Mouse (Mus musculus) liver, embryonic 15.5 days (tissue): ENCODE results near the gene Vapa. TPM values are rescaled to one million over a fixed set of nuclear protein-coding genes. Genes with fewer than 3 reads are reported as not detected.
A peak's percentile ranks its signal among the peaks of the same experiment; 100 is the strongest.

Source experiments
- ATAC-seq: fragments of 200-750 bp; cut with Nextera tagmentation; 2 replicates; pipeline ENCODE4 v1.8.0; 2017; ENCODE audit warnings: moderate number of reproducible peaks, mild to moderate bottlenecking, moderate library complexity; ENCODE audit not compliant: insufficient read depth
- H3K27ac ChIP-seq: fragments of 300-500 bp; sonication (generic); replicated peaks from 2 replicates; pipeline ENCODE4 v1.5.1; 2015; ENCODE audit warnings: mild to moderate bottlenecking, inconsistent platforms
- H3K27me3 ChIP-seq: fragments of 300-500 bp; sonication (generic); 2 replicates; pipeline ENCODE4 v1.6.1; 2015; ENCODE audit warnings: mild to moderate bottlenecking, inconsistent platforms
- H3K36me3 ChIP-seq: fragments of 300-500 bp; sonication (generic); replicated peaks from 2 replicates; pipeline ENCODE4 v1.6.1; 2015; ENCODE audit warnings: moderate library complexity, mild to moderate bottlenecking, inconsistent platforms
- H3K4me1 ChIP-seq: fragments of 300-500 bp; sonication (generic); replicated peaks from 2 replicates; pipeline ENCODE4 v1.6.1; 2015; ENCODE audit warnings: inconsistent platforms
- H3K4me2 ChIP-seq: fragments of 300-500 bp; sonication (generic); 2 replicates; pipeline ENCODE4 v1.6.1; 2015; ENCODE audit warnings: moderate library complexity, mild to moderate bottlenecking, inconsistent platforms
- H3K4me3 ChIP-seq: fragments of 300-500 bp; sonication (generic); replicated peaks from 2 replicates; pipeline ENCODE4 v1.5.1; 2015; ENCODE audit warnings: mild to moderate bottlenecking, inconsistent platforms
- H3K9ac ChIP-seq: fragments of 300-500 bp; sonication (generic); 2 replicates; pipeline ENCODE4 v1.6.1; 2015; ENCODE audit warnings: moderate library complexity, mild to moderate bottlenecking, inconsistent platforms
- H3K9me3 ChIP-seq: fragments of 300-500 bp; sonication (generic); replicated peaks from 2 replicates; pipeline ENCODE4 v1.6.1; 2016; ENCODE audit warnings: inconsistent platforms
- WGBS: fragments of 180-500 bp; shearing (Covaris S2); methylation state at CpG from one replicate; pipeline ENCODE4 v1.1.7; 2015; ENCODE audit warnings: mixed read lengths; ENCODE audit not compliant: insufficient replicate concordance; 5-methylcytosine and 5-hydroxymethylcytosine counted together
- polyA plus RNA-seq: library from polyadenylated mRNA; unstranded; fragments of >200 nt; fragmentation: Nextera tagmentation; extraction: Ambion mirVana; gene quantifications from 2 replicates; pipeline ENCODE4 v1.2.1, GENCODE M21; 2015

Vapa gene
- 57.9 and 63.9 TPM in 2 replicates for polyA plus RNA-seq

- Histone ChIP-seq H3K9ac (peak within 1 kb of the TSS; percentile 98), H3K27me3 (0 out of 2 replicates have a peak, but pooled peaks cover 3% of the 10 kb centered on the region)
Measured at GRCm38 (mm10) chr17:65613463-65614412, at the start of gene Vapa. Vapa (minus strand) TSS chr17:65613555.

GRCm38 (mm10) chr17:65662662-65663061, 49.3 kb upstream of the Vapa start:
- ATAC-seq: no peak
- Histone ChIP-seq H3K4me1 (peaks cover 31% of the 10 kb centered on the region), H3K27ac (peak overlapping the region; percentile 81; the same call in 1 of the 2 replicates), H3K27me3 (no peaks in the 10 kb centered on the region), H3K9ac (no peak overlapping the region), H3K4me2 (no peak overlapping the region), H3K36me3 (no peaks in the 10 kb centered on the region), H3K4me3 (no peak overlapping the region), H3K9me3 (no peaks in the 10 kb centered on the region)
- WGBS: 73% methylated on average over 3 of the region's 3 CpGs

More at GRCm38 (mm10) chr17:65613463-65614412, at the start of gene Vapa:
- Histone ChIP-seq H3K27ac (peak within 1 kb of the TSS; percentile 98), H3K4me2 (peak within 1 kb of the TSS; percentile 82), H3K9me3 (no peaks in the 10 kb centered on the region), H3K36me3 (peaks cover 11% of the 10 kb centered on the region; the same call in 1 of the 2 replicates), H3K4me1 (peaks cover 37% of the 10 kb centered on the region), H3K4me3 (peak within 1 kb of the TSS; percentile 97)
- peak; percentile 86 for ATAC-seq
- under 1% methylated on average over 85 of the region's 85 CpGs for WGBS

- ATAC-seq: no peak
- H3K9me3 ChIP-seq: no peaks in the 10 kb centered on the region
- no peak overlapping the region for H3K4me2 ChIP-seq
- no peak overlapping the region for H3K9ac ChIP-seq
- H3K27me3 ChIP-seq: no peaks in the 10 kb centered on the region
- H3K36me3 ChIP-seq: no peaks in the 10 kb centered on the region
- H3K4me1 ChIP-seq: peaks cover 26% of the 10 kb centered on the region
- H3K4me3 ChIP-seq: no peak overlapping the region
- H3K27ac ChIP-seq: no peak overlapping the region
- 48% methylated on average over 2 of the region's 2 CpGs for WGBS
Measured at GRCm38 (mm10) chr17:65658416-65658815, 45.1 kb upstream of the Vapa start.

GRCm38 (mm10) chr17:65657958-65658357, 44.6 kb upstream of the Vapa start:
- H3K9me3 ChIP-seq: no peaks in the 10 kb centered on the region
- no peak overlapping the region for H3K9ac ChIP-seq
- no peak overlapping the region for H3K4me3 ChIP-seq
- peaks cover 22% of the 10 kb centered on the region for H3K4me1 ChIP-seq
- no peaks in the 10 kb centered on the region for H3K27me3 ChIP-seq
- no peak overlapping the region for H3K4me2 ChIP-seq
- no peak overlapping the region for H3K27ac ChIP-seq
- no peaks in the 10 kb centered on the region for H3K36me3 ChIP-seq
- WGBS: 75% methylated on average over 9 of the region's 9 CpGs
- no peak for ATAC-seq

GRCm38 (mm10) chr17:65656731-65657130, 43.4 kb upstream of the Vapa start:
- Histone ChIP-seq H3K27ac (peak overlapping the region; percentile 41), H3K4me3 (no peak overlapping the region), H3K4me2 (no peak overlapping the region), H3K9me3 (no peaks in the 10 kb centered on the region), H3K4me1 (peaks cover 18% of the 10 kb centered on the region), H3K9ac (no peak overlapping the region), H3K27me3 (no peaks in the 10 kb centered on the region), H3K36me3 (no peaks in the 10 kb centered on the region)
- ATAC-seq: peak; percentile 34; the same call in 1 of the 2 replicates
- 52% methylated on average over 6 of the region's 6 CpGs for WGBS

GRCm38 (mm10) chr17:65656076-65656475, 42.7 kb upstream of the Vapa start:
- Histone ChIP-seq H3K9me3 (no peaks in the 10 kb centered on the region), H3K9ac (no peak overlapping the region), H3K36me3 (no peaks in the 10 kb centered on the region), H3K4me1 (peaks cover 18% of the 10 kb centered on the region), H3K4me3 (no peak overlapping the region), H3K27me3 (no peaks in the 10 kb centered on the region), H3K4me2 (no peak overlapping the region), H3K27ac (peak overlapping the region; percentile 48; the same call in 1 of the 2 replicates)
- peak; percentile 65 for ATAC-seq
- 51% methylated on average over 8 of the region's 8 CpGs for WGBS

- no peak overlapping the region for H3K4me2 ChIP-seq
- no peak overlapping the region for H3K4me3 ChIP-seq
- no peaks in the 10 kb centered on the region for H3K27me3 ChIP-seq
- no peaks in the 10 kb centered on the region for H3K36me3 ChIP-seq
- no peak overlapping the region for H3K9ac ChIP-seq
- ATAC-seq: no peak
- H3K27ac ChIP-seq: peak overlapping the region; percentile 48; the same call in 1 of the 2 replicates
- H3K4me1 ChIP-seq: peaks cover 18% of the 10 kb centered on the region
- no peaks in the 10 kb centered on the region for H3K9me3 ChIP-seq
- 57% methylated on average over 4 of the region's 4 CpGs for WGBS
Measured at GRCm38 (mm10) chr17:65655608-65656007, 42.3 kb upstream of the Vapa start.

- Histone ChIP-seq H3K4me2 (no peak overlapping the region), H3K4me1 (peaks cover 3% of the 10 kb centered on the region), H3K27me3 (no peaks in the 10 kb centered on the region), H3K9me3 (no peaks in the 10 kb centered on the region), H3K27ac (no peak overlapping the region), H3K9ac (no peak overlapping the region), H3K36me3 (no peaks in the 10 kb centered on the region), H3K4me3 (no peak overlapping the region)
- ATAC-seq: no peak
- 53% methylated on average over 6 of the region's 6 CpGs for WGBS
Measured at GRCm38 (mm10) chr17:65650598-65650997, 37.2 kb upstream of the Vapa start.

GRCm38 (mm10) chr17:65649175-65649493, 35.8 kb upstream of the Vapa start:
- no peaks in the 10 kb centered on the region for H3K9me3 ChIP-seq
- WGBS: 58% methylated on average over 2 of the region's 2 CpGs

GRCm38 (mm10) chr17:65648371-65649174, 35.2 kb upstream of the Vapa start:
- H3K27me3 ChIP-seq: no peaks in the 10 kb centered on the region
- ATAC-seq: no peak
- no peaks in the 10 kb centered on the region for H3K4me1 ChIP-seq
- H3K9ac ChIP-seq: no peak overlapping the region
- WGBS: 59% methylated on average over 9 of the region's 9 CpGs
- H3K9me3 ChIP-seq: no peaks in the 10 kb centered on the region
- no peaks in the 10 kb centered on the region for H3K36me3 ChIP-seq
- H3K4me2 ChIP-seq: no peak overlapping the region
- no peak overlapping the region for H3K27ac ChIP-seq
- no peak overlapping the region for H3K4me3 ChIP-seq

More at GRCm38 (mm10) chr17:65649175-65649493, 35.8 kb upstream of the Vapa start:
- Histone ChIP-seq H3K4me1 (no peaks in the 10 kb centered on the region), H3K4me3 (no peak overlapping the region), H3K36me3 (no peaks in the 10 kb centered on the region), H3K27ac (no peak overlapping the region), H3K4me2 (no peak overlapping the region), H3K27me3 (no peaks in the 10 kb centered on the region), H3K9ac (no peak overlapping the region)
- no peak for ATAC-seq

- Histone ChIP-seq H3K9ac (no peak overlapping the region), H3K4me1 (no peaks in the 10 kb centered on the region; the same call in 1 of the 2 replicates)
- WGBS: 39% methylated on average over 5 of the region's 5 CpGs
Measured at GRCm38 (mm10) chr17:65647961-65648360, 34.6 kb upstream of the Vapa start.

More at GRCm38 (mm10) chr17:65647961-65648360, 34.6 kb upstream of the Vapa start:
- no peaks in the 10 kb centered on the region for H3K36me3 ChIP-seq
- no peaks in the 10 kb centered on the region for H3K9me3 ChIP-seq
- no peaks in the 10 kb centered on the region for H3K27me3 ChIP-seq
- ATAC-seq: no peak
- no peak overlapping the region for H3K4me2 ChIP-seq
- H3K27ac ChIP-seq: no peak overlapping the region
- H3K4me3 ChIP-seq: no peak overlapping the region
